8 mouse cellular contexts compared by ENCODE assay signal in the genomic region with DNA sequence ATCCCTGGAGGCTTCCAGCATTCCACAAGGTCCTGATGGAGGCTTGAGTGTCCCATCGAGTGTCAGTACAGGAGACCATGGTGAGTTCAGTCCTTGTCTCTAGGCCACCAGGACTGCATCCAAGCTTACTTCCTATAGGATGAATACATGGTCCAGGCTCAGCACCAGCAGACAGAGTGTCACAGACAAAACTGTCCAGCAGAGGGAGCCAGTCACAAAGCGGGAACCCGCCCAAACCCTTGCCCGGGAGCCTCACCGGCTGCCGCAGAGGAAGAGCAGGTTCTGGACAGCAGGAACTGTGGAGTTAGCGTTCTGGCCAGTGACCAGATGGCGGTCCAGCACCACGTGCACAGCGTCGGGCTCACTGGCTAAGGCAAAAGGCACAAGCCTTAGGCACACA. TPM values are rescaled to one million over a fixed set of nuclear protein-coding genes. Genes with fewer than 3 reads are reported as not detected.
DNase-seq lines count a peak whose midpoint lies in the region; ATAC-seq and TF ChIP-seq lines count a peak whose summit lies in the region.

No protein-coding gene starts in this region.

- H3K9me3 ChIP-seq in G1E (replicated peaks): no peaks in the 10 kb centered on the region
- H3K9me3 ChIP-seq in hindbrain, embryonic 11.5 days (ENCODE audit: control insufficient read depth, low read length): no peaks in the 10 kb centered on the region
- H3K9me3 ChIP-seq in lung, embryonic 15.5 days: no peaks in the 10 kb centered on the region

- no peak overlapping the region for H3K9ac ChIP-seq in hindbrain, embryonic 11.5 days (ENCODE audit: low read depth, low read length)
- no peak overlapping the region for H3K9ac ChIP-seq in lung, embryonic 15.5 days

- 16% methylated on average over 11 of the region's 11 CpGs for whole genome bisulfite sequencing in hindbrain, embryonic 11.5 days
- WGBS in lung, embryonic 15.5 days: 13% methylated on average over 11 of the region's 11 CpGs
- WGBS in olfactory bulb, adult 2 months: 9% methylated on average over 11 of the region's 11 CpGs

- TF ChIP-seq POLR2A in olfactory bulb, adult 2 months (IDR thresholded peaks at IDR 0.05; ENCODE audit: insufficient read depth, low read depth, low read length): no peak

- peak; percentile 74 for TF ChIP-seq CTCF in G1E (IDR thresholded peaks at IDR 0.05; ENCODE audit: low read depth, low read length)
- peak; percentile 73; the same call in 1 of the 2 replicates for TF ChIP-seq CTCF in olfactory bulb, adult 2 months (IDR thresholded peaks at IDR 0.05; ENCODE audit: insufficient read depth, low read depth, low read length)

- H3K4me1 ChIP-seq in G1E (ENCODE audit: insufficient read depth, low read depth, low read length): peaks cover 35% of the 10 kb centered on the region
- H3K4me1 ChIP-seq in hindbrain, embryonic 11.5 days (replicated peaks; ENCODE audit: control insufficient read depth, insufficient read depth, low read length): no peaks in the 10 kb centered on the region
- H3K4me1 ChIP-seq in lung, embryonic 15.5 days: peaks cover 15% of the 10 kb centered on the region
- H3K4me1 ChIP-seq in olfactory bulb, adult 2 months (ENCODE audit: control insufficient read depth, insufficient read depth, low read length): peaks cover 19% of the 10 kb centered on the region

- H3K4me2 ChIP-seq in hindbrain, embryonic 11.5 days (replicated peaks; ENCODE audit: low read depth, low read length): no peak overlapping the region
- H3K4me2 ChIP-seq in lung, embryonic 15.5 days: no peak overlapping the region

- DNase-seq in G1E (ENCODE audit: low spot score): peak; percentile 74
- DNase-seq in cerebellum, adult 8-10 months: peak; percentile 96
- DNase-seq in forelimb bud, embryonic 11.5 days (ENCODE audit: low read depth, low spot score): peak; percentile 81
- DNase-seq in hindbrain, embryonic 11.5 days (ENCODE audit: low spot score): peak; percentile 89
- DNase-seq in layer of hippocampus, adult 9-10 months (ENCODE audit: low spot score): peak; percentile 78
- peak; percentile 57 to 61 for DNase-seq in thymus, adult 18-20 months

- no peak overlapping the region; the same call in 1 of the 2 replicates for H3K4me3 ChIP-seq in G1E (ENCODE audit: low read depth, low read length)
- H3K4me3 ChIP-seq in hindbrain, embryonic 11.5 days (ENCODE audit: low read depth, low read length): no peak overlapping the region
- H3K4me3 ChIP-seq in lung, embryonic 15.5 days: no peak overlapping the region
- no peak overlapping the region for H3K4me3 ChIP-seq in olfactory bulb, adult 2 months (ENCODE audit: insufficient read depth, low read depth, low read length)

- ATAC-seq in G1E (ENCODE audit: extremely low read depth, insufficient number of reproducible peaks, low FRiP score, poor library complexity, severe bottlenecking): peak; percentile 46; the same call in 1 of the 2 replicates
- peak; percentile 63 for ATAC-seq in hindbrain, embryonic 11.5 days (ENCODE audit: low FRiP score)
- ATAC-seq in lung, embryonic 15.5 days (ENCODE audit: borderline replicate concordance, extremely low read depth, low FRiP score, low TSS enrichment): peak; percentile 59; the same call in 1 of the 2 replicates

- H3K27ac ChIP-seq in hindbrain, embryonic 11.5 days (ENCODE audit: low read depth, low read length): no peak overlapping the region
- no peak overlapping the region for H3K27ac ChIP-seq in lung, embryonic 15.5 days
- H3K27ac ChIP-seq in olfactory bulb, adult 2 months (ENCODE audit: insufficient read depth, low read depth, low read length): no peak overlapping the region

- H3K27me3 ChIP-seq in G1E (ENCODE audit: insufficient read depth, low read length): no peaks in the 10 kb centered on the region
- no peaks in the 10 kb centered on the region for H3K27me3 ChIP-seq in hindbrain, embryonic 11.5 days (ENCODE audit: control insufficient read depth, insufficient read depth, low read length)
- no peaks in the 10 kb centered on the region for H3K27me3 ChIP-seq in lung, embryonic 15.5 days

- peaks cover 67% of the 10 kb centered on the region for H3K36me3 ChIP-seq in G1E (replicated peaks)
- H3K36me3 ChIP-seq in hindbrain, embryonic 11.5 days (ENCODE audit: control insufficient read depth, insufficient read depth, low read length): 0 out of 2 replicates have a peak, but pooled peaks cover 2% of the 10 kb centered on the region
- H3K36me3 ChIP-seq in lung, embryonic 15.5 days: peaks cover 27% of the 10 kb centered on the region

RNA-seq across cellular contexts. Expression of a gene that starts 5.1 kb away (rescaled TPM):
- total RNA-seq in G1E (2014; fragmentation: Nextera tagmentation) (22.6 and 30.8 TPM in 2 replicates), G1E (2017) (23.8 and 23.9 TPM in 2 replicates)
- 15.4 and 16.5 TPM in 2 replicates for polyA plus RNA-seq in G1E (2012)
- polyA plus RNA-seq in hindbrain, embryonic 11.5 days (2014; fragmentation: Nextera tagmentation; extraction: Ambion mirVana): 43.3 and 48.1 TPM in 2 replicates
- polyA plus RNA-seq in lung, embryonic 15.5 days (2015; fragmentation: Nextera tagmentation; extraction: Ambion mirVana): 50.8 and 51.8 TPM in 2 replicates
- polyA plus RNA-seq in olfactory bulb, adult 2 months (2012; ENCODE audit: insufficient read depth, insufficient read length, low replicate concordance, missing spikeins): not detected in 2 replicates

RNA-seq across cellular contexts. Expression of a gene that starts 16.8 kb away (rescaled TPM):
- 59.1 and 68.2 TPM in 2 replicates for total RNA-seq in G1E (2014; fragmentation: Nextera tagmentation)
- total RNA-seq in G1E (2017): 514 and 659 TPM in 2 replicates
- 207 and 336 TPM in 2 replicates for polyA plus RNA-seq in G1E (2012)
- 389 and 395 TPM in 2 replicates for polyA plus RNA-seq in hindbrain, embryonic 11.5 days (2014; fragmentation: Nextera tagmentation; extraction: Ambion mirVana)
- polyA plus RNA-seq in lung, embryonic 15.5 days (2015; fragmentation: Nextera tagmentation; extraction: Ambion mirVana): 281 and 293 TPM in 2 replicates
- polyA plus RNA-seq in olfactory bulb, adult 2 months (2012; ENCODE audit: insufficient read depth, insufficient read length, low replicate concordance, missing spikeins): not detected in 2 replicates

RNA-seq across cellular contexts. Expression of a gene that starts 20.5 kb away (rescaled TPM):
- total RNA-seq in G1E (2014; fragmentation: Nextera tagmentation) (not detected in 2 replicates), G1E (2017) (not detected in 2 replicates)
- polyA plus RNA-seq in G1E (2012): not detected in 2 replicates
- 6.8 and 7.2 TPM in 2 replicates for polyA plus RNA-seq in hindbrain, embryonic 11.5 days (2014; fragmentation: Nextera tagmentation; extraction: Ambion mirVana)
- 0.52 and 0.90 TPM in 2 replicates for polyA plus RNA-seq in lung, embryonic 15.5 days (2015; fragmentation: Nextera tagmentation; extraction: Ambion mirVana)
- 518 TPM in 1 of 2 replicates, not detected in the other for polyA plus RNA-seq in olfactory bulb, adult 2 months (2012; ENCODE audit: insufficient read depth, insufficient read length, low replicate concordance, missing spikeins)

RNA-seq across cellular contexts. Expression of a gene that starts 28.9 kb away (rescaled TPM):
- total RNA-seq in G1E (2014; fragmentation: Nextera tagmentation): 16.3 and 20.8 TPM in 2 replicates
- total RNA-seq in G1E (2017): 3.7 and 3.8 TPM in 2 replicates
- 51.8 and 54.9 TPM in 2 replicates for polyA plus RNA-seq in G1E (2012)
- 33.9 and 36.6 TPM in 2 replicates for polyA plus RNA-seq in hindbrain, embryonic 11.5 days (2014; fragmentation: Nextera tagmentation; extraction: Ambion mirVana)
- 24.9 and 25.1 TPM in 2 replicates for polyA plus RNA-seq in lung, embryonic 15.5 days (2015; fragmentation: Nextera tagmentation; extraction: Ambion mirVana)
- polyA plus RNA-seq in olfactory bulb, adult 2 months (2012; ENCODE audit: insufficient read depth, insufficient read length, low replicate concordance, missing spikeins): not detected in 2 replicates

RNA-seq across cellular contexts. Expression of a gene that starts 35.0 kb away (rescaled TPM):
- 22.9 and 29.6 TPM in 2 replicates for total RNA-seq in G1E (2014; fragmentation: Nextera tagmentation)
- 8.8 and 8.9 TPM in 2 replicates for total RNA-seq in G1E (2017)
- polyA plus RNA-seq in G1E (2012): 40.1 and 59.6 TPM in 2 replicates
- 8.3 and 8.6 TPM in 2 replicates for polyA plus RNA-seq in hindbrain, embryonic 11.5 days (2014; fragmentation: Nextera tagmentation; extraction: Ambion mirVana)
- 14.4 and 15.8 TPM in 2 replicates for polyA plus RNA-seq in lung, embryonic 15.5 days (2015; fragmentation: Nextera tagmentation; extraction: Ambion mirVana)
- not detected in 2 replicates for polyA plus RNA-seq in olfactory bulb, adult 2 months (2012; ENCODE audit: insufficient read depth, insufficient read length, low replicate concordance, missing spikeins)

Comparison
In these comparisons a context has a peak if more than half of its experiments do, and no peak if none do; other contexts are left out.
1. RNA of a gene that starts 5.1 kb away (polyA plus RNA-seq): 50.8 to 51.8 TPM in lung, embryonic 15.5 days, 43.3 to 48.1 TPM in hindbrain, embryonic 11.5 days and 15.4 to 16.5 TPM in G1E; not detected in olfactory bulb, adult 2 months; every median in the first group is over 10 times any median in the second.
2. Peak in every context shown above with its lines, with median percentiles within 50 percentile points of each other: ATAC-seq and DNase-seq.